Mouse (Mus musculus): ENCODE data around the gene Zbtb48. TPM values are rescaled to one million over a fixed set of nuclear protein-coding genes. Genes with fewer than 3 reads are reported as not detected.

The Zbtb48 gene
- polyA plus RNA-seq, 1 experiment from 2014 or later: 13.7 TPM

DNA sequence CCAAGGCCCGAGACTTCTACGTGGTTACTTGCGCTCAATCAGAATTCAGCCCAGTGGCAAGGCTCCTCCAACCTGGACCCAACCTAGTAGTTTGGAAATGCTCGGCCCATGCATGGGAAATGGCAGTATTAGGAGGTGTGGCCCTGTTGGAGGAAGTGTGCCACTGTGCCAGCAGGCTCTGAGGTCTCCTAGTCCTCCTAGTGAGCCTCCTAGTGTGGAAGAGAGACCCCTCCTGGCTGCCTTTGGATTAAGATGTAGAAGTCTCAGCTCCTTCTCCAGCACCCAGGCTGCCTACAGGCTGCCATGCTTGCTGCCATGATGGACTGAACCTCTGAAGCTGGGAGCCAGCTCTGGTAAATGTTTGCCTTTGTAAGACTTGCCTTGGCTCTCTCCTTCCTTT is 2.5 kb upstream of the Zbtb48 start:
- POLR2A ChIA-PET: interaction anchor here (0.8 to 1.3 kb wide), 2 partner anchors 9 to 34 kb away, joined by 3 read pairs; partner anchors contain the start of genes Nol9 and Phf13
- ATAC-seq (no peak), DNase-seq (ENCODE audit: low read depth, low spot score) (no peak)
- TF ChIP-seq CTCF (IDR thresholded peaks at IDR 0.05): no peak
- in situ Hi-C loops (cut with MboI; ENCODE audit: low pct_unique_long_range_greater_than_20kb): loop anchor here (5.0 kb wide), 2 partner anchors 48 to 67 kb away; no protein-coding TSS in a partner anchor
- H3K27me3 ChIP-seq: no peaks in the 10 kb centered on the region
- CTCF ChIA-PET: interaction anchor here (0.9 to 1.9 kb wide), 6 partner anchors 8 to 64 kb away, joined by 3 to 10 read pairs (median 3); partner anchors contain the start of genes Nol9 and Tas1r1

DNA sequence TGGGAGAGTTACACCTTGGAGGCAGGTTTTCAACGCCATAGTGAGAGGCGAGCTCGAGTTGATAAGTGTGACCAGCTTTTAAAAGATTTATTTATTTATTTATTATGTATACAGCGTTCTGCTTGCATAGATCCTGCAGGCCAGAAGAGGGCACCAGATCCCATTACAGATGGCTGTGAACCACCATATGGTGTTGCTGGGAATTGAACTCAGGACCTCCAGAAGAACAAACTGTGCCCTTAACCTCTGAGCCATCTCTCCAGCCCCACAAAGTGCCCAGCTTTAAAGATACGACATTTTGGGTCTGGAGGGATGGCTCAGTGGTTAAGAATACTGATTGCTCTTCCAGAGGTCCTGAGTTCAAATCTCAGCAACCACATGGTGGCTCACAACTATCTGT is 1.6 kb upstream of the Zbtb48 start:
- CTCF ChIA-PET: interaction anchor here (0.8 to 1.9 kb wide), 11 partner anchors 9 to 64 kb away, joined by 3 to 10 read pairs (median 3); partner anchors contain the start of genes Nol9 and Tas1r1
- no peak for TF ChIP-seq CTCF (IDR thresholded peaks at IDR 0.05)
- ATAC-seq (no peak), DNase-seq (ENCODE audit: low read depth, low spot score) (no peak)
- in situ Hi-C loops (cut with MboI; ENCODE audit: low pct_unique_long_range_greater_than_20kb): loop anchor here (5.0 kb wide), 1 partner anchor 47 kb away; no protein-coding TSS in a partner anchor
- POLR2A ChIA-PET: interaction anchor here (1.4 kb wide), 1 partner anchor 20 kb away, joined by 4 read pairs; the partner anchor contains the start of gene Klhl21
- no peaks in the 10 kb centered on the region for H3K27me3 ChIP-seq

DNA sequence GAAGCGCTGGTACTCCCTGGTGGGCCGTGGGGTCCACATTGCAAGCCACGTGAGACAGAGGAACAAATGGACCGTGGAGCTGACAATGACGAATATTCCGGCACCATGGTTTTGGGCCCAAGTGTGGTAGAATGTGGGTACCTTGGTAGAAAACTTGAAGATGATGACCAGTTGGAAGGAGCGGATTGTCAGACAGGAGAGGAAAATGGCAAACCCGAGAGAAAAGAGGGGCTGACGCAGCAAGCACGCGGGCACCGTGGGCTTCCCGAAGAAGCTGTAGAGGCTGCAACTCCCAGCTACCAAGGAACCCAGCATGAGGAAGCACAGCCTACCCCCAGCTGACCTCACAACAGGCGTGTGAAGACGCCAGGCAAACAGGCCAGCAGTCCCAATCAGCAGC is 985 bp upstream of the Zbtb48 start:
- TF ChIP-seq CTCF (IDR thresholded peaks at IDR 0.05): no peak
- no peak for ATAC-seq
- no peak for DNase-seq (ENCODE audit: low read depth, low spot score)
- no peaks in the 10 kb centered on the region for H3K27me3 ChIP-seq
- POLR2A ChIA-PET: interaction anchor here (1.4 kb wide), 1 partner anchor 20 kb away, joined by 4 read pairs; the partner anchor contains the start of gene Klhl21
- CTCF ChIA-PET: interaction anchor here (0.8 to 1.8 kb wide), 10 partner anchors 10 to 75 kb away, joined by 3 to 10 read pairs (median 3); partner anchors contain the start of genes Nol9 and Tas1r1
- in situ Hi-C loops (cut with MboI; ENCODE audit: low pct_unique_long_range_greater_than_20kb): loop anchor here (5.0 kb wide), 1 partner anchor 46 kb away; no protein-coding TSS in a partner anchor

DNA sequence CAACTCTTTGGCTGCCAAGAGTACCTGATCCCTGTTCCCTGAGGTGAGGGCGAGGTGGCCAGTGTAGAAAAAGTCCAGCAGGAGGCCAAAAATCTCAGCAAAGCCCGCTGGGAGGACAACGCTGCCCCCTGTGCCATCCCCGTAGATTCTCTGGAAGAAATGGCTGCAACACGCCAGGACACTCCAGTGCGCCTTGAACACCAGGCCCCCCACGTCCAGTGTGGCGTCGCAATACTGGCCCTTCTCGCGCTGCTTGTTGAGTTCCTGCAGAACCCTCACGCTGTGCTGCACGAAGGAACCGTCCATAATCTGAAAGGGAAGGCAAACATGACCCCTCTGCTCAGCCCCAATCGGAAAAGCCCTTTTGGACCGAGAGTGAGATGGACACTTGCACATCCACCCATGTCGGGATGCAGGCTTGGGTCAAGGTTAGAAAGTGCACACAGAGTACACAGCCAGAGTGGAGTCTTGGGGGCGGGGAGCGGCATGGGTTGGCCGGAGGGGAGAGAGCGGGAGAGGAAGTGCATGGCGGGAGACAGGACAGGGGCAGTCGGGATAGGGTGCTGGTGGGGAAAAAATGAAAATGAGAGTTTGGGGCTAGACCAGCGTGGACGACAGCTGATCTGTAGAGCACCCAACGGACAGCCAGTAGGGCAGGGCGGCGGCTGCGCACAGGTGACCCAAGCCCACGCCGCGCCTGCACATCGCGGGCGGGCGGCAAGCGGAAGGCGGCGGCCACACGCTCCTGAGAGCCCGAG is 541 bp downstream of the Zbtb48 start:
- no peaks in the 10 kb centered on the region for H3K27me3 ChIP-seq
- ChIA-PET CTCF (interaction anchor here (0.6 to 1.6 kb wide), 3 partner anchors 34 to 76 kb away, joined by 3 to 6 read pairs (median 4); no protein-coding TSS in a partner anchor), POLR2A (interaction anchor here (1.0 to 1.4 kb wide), 2 partner anchors 11 to 17 kb away, joined by 3 to 5 read pairs; no protein-coding TSS in a partner anchor)
- in situ Hi-C loops (cut with MboI; ENCODE audit: low pct_unique_long_range_greater_than_20kb): loop anchor here (5.0 kb wide), 1 partner anchor 45 kb away; no protein-coding TSS in a partner anchor
- no peak for DNase-seq (ENCODE audit: low read depth, low spot score)
- no peak for TF ChIP-seq CTCF (IDR thresholded peaks at IDR 0.05)
- ATAC-seq: peak; percentile 37

DNA sequence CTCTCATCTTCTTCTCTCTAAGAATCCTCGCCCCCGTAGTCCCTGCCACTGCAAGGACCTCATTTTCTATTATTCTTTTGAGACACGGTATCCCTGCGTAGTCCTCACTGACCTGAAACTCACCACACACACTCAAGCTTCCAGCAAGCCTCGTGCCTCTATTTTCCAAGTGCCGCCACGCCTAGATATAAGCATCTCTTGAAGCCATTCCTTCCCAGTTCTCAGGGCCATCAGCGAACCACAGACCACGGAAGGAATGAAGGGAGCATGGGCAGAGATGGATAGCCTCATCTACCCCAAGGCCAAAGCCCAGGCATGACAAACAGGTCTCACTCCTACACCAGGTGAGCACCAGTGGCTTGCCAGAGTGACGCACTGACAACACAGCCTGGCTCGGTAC is 2.9 kb downstream of the Zbtb48 start:
- TF ChIP-seq CTCF (IDR thresholded peaks at IDR 0.05): no peak
- POLR2A ChIA-PET: no interaction called here
- in situ Hi-C loops (cut with MboI; ENCODE audit: low pct_unique_long_range_greater_than_20kb): no loop called here
- no peak for ATAC-seq
- no peak for DNase-seq (ENCODE audit: low read depth, low spot score)
- H3K27me3 ChIP-seq: no peaks in the 10 kb centered on the region
- CTCF ChIA-PET: no interaction called here

DNA sequence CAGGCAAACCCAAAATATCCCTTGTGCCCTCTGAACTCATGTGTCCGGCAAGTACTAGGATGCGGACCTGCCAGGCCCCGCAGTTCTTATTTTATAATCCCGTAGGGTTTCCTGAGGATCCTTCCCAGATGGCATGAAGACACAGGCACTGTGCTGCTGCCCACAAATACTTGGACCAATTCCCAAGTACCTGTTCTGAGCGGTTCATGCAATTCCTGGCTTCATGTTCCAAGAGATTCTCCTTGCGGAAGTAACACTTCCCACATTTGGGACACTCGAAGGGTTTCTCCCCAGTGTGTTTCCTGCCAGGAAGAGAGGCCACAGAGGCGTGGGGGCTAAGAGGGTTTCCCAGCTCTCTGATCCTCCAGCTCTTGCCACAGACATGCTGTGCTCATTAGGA is 5.0 kb downstream of the Zbtb48 start:
- ATAC-seq: no peak
- no peak for TF ChIP-seq CTCF (IDR thresholded peaks at IDR 0.05)
- ChIA-PET POLR2A (no interaction called here), CTCF (no interaction called here)
- no peaks in the 10 kb centered on the region for H3K27me3 ChIP-seq
- in situ Hi-C loops (cut with MboI; ENCODE audit: low pct_unique_long_range_greater_than_20kb): no loop called here
- no peak for DNase-seq (ENCODE audit: low read depth, low spot score)

DNA sequence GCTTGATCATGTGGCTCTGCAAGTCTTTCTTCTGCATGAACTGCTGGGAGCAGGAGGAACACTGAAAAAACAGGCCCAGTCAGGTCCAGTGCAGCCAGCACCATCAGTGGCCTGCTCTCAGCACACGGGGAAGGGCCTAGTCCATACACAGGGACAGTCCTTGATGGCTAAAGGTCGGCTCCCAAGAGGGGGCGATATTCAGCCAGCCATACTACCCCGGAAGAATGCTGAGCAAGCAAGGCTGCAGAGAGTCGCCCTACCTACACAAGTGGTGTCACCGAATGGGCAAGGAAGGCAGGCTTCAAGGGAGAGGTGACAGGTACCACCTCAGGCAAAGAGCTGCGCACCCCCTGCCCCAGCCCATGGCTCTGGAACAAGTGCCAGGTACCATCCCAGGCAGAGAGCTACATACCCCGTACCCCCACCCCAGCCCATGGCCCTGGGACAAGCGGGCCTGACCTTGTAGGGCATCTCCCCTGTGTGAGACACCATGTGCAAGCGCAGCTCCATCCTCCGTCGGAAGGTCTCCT is 5.8 kb downstream of the Zbtb48 start:
- ChIA-PET CTCF (interaction anchor here (0.9 kb wide), 1 partner anchor 10 kb away, joined by 5 read pairs; no protein-coding TSS in a partner anchor), POLR2A (no interaction called here)
- no peak for TF ChIP-seq CTCF (IDR thresholded peaks at IDR 0.05)
- DNase-seq (ENCODE audit: low read depth, low spot score) (no peak), ATAC-seq (no peak)
- in situ Hi-C loops (cut with MboI; ENCODE audit: low pct_unique_long_range_greater_than_20kb): no loop called here
- H3K27me3 ChIP-seq: no peaks in the 10 kb centered on the region

DNA sequence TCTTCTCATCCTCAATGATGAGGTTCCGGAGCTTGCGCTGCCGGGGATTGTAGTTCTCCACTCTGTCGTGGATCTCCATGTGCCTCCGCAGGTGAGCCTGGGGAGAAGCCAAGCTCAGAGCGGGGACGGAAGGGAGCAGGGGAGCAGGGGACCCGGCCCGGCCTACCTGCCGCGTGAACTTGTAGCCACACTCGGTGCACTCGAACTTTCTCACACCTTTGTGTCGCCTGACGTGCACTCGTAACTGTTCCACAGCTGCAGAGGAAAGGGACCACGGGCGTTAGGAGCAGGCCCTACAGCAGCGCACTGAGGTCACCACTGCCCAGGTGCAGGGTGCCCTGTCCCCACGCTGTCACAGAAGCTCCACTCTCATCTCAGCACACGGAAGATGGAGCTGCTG is 7.4 kb downstream of the Zbtb48 start:
- TF ChIP-seq CTCF (IDR thresholded peaks at IDR 0.05): no peak
- ATAC-seq (no peak), DNase-seq (ENCODE audit: low read depth, low spot score) (no peak)
- POLR2A ChIA-PET: interaction anchor here (1.3 kb wide), 1 partner anchor 11 kb away, joined by 3 read pairs; the partner anchor contains the start of gene Klhl21
- no peaks in the 10 kb centered on the region for H3K27me3 ChIP-seq
- in situ Hi-C loops (cut with MboI; ENCODE audit: low pct_unique_long_range_greater_than_20kb): no loop called here
- CTCF ChIA-PET: interaction anchor here (1.0 to 1.2 kb wide), 3 partner anchors 10 to 81 kb away, joined by 3 read pairs; partner anchors contain the start of genes Nol9 and Tas1r1

DNA sequence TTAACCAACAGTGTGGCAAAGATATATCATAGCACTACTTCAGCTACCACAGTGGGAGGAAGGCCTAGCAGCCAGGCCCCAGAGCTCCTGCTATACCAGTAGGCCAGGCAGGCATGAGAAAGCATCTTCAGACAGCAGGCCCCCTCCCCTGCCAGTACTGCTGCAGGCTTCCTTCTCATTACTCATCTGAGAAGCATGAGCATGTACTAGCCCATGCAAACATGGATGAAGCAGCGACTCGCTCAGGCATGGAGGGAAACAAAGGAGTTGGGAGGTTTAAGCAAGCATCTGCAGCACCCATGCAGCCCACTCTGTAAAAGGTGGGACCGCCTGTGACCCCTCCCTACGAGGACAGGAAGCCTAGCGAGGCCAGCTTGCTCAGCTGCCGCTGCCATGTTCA is 8.4 kb downstream of the Zbtb48 start:
- in situ Hi-C loops (cut with MboI; ENCODE audit: low pct_unique_long_range_greater_than_20kb): no loop called here

DNA sequence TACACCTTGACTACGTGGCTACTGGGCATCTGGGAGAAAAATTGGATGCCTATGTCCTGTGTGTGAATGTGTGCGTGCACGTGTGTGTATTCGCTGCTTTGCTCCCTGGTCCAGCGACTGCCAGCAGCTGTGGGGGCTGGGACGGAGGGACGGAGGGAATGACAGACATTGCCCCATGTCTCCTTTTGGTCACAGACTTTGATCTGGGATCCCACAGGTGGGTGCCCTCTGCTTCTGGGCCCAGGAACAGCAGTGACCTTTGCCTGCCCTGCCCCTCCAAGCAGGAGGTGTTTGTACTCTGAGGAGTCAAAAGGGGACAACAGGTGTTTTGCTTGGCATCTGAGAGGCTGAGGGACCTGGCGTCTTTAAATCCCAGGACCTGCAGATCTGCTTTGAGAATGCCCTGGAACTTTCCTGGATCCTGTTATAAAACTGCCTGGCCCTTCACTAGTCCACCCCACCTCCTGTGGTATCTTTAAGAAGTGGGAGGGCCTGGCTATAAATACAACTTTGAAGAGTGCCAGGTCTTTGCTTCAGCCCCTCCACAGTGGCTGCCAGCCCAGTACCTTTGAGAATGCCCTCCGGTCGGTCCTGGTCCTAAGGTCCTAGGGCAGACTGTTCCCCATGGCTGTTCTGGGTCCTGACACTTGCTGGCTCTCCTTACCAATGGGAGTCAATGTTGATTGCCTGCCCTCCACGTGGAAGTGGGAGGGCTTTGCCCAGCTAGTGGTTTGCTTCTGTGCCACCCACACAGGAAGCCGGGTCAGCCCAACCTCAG is 14.2 kb downstream of the Zbtb48 start:
- H3K27me3 ChIP-seq: no peaks in the 10 kb centered on the region
- DNase-seq (ENCODE audit: low read depth, low spot score): no peak
- ATAC-seq: no peak
- POLR2A ChIA-PET: no interaction called here
- TF ChIP-seq CTCF (IDR thresholded peaks at IDR 0.05): no peak
- in situ Hi-C loops (cut with MboI; ENCODE audit: low pct_unique_long_range_greater_than_20kb): no loop called here
- CTCF ChIA-PET: interaction anchor here (0.9 to 1.5 kb wide), 2 partner anchors 25 to 90 kb away, joined by 3 read pairs; partner anchors contain the start of gene Tas1r1

More for the DNA sequence above, 8.4 kb downstream of the Zbtb48 start:
- ChIA-PET POLR2A (interaction anchor here (0.6 kb wide), 1 partner anchor 85 kb away, joined by 3 read pairs; no protein-coding TSS in a partner anchor), CTCF (interaction anchor here (1.2 to 2.4 kb wide), 2 partner anchors 10 to 16 kb away, joined by 3 to 5 read pairs; no protein-coding TSS in a partner anchor)
- peak; percentile 64 for ATAC-seq
- TF ChIP-seq CTCF (IDR thresholded peaks at IDR 0.05): no peak
- H3K27me3 ChIP-seq: no peaks in the 10 kb centered on the region
- no peak for DNase-seq (ENCODE audit: low read depth, low spot score)
